9 mouse cellular contexts compared by ENCODE assay signal in genomic region chr8:80056331-80057070, GRCm38 (mm10). TPM values are rescaled to one million over a fixed set of nuclear protein-coding genes. Genes with fewer than 3 reads are reported as not detected.
DNase-seq lines count a peak whose midpoint lies in the region; ATAC-seq and TF ChIP-seq lines count a peak whose summit lies in the region.
"Had no signal": no experiment of that assay in that cellular context is flagged by ENCODE, and none has a peak within 500 bp of the region (broad histone marks: within the 10 kb centered on the region; RNA-seq: fewer than 3 reads in every experiment).

No protein-coding gene starts in this region.

- no peak for DNase-seq in lung, postnatal 25 days (ENCODE audit: low spot score)
- no peak for DNase-seq in forebrain, embryonic 14.5 days (ENCODE audit: low spot score)
- DNase-seq in limb, embryonic 14.5 days (ENCODE audit: low spot score), result no peak
- DNase-seq in left cerebral cortex, adult 8-10 months (ENCODE audit: low spot score in 2 of 2), result no peak
- DNase-seq: gastrocnemius, postnatal 25 days; lung, postnatal 36 days had no signal

- H3K9me3 ChIP-seq in lung, embryonic 16.5 days (ENCODE audit: control insufficient read depth, low read length), result no peaks in the 10 kb centered on the region
- H3K9me3 ChIP-seq in forebrain, embryonic 14.5 days (replicated peaks; ENCODE audit: control insufficient read depth, low read length), result no peaks in the 10 kb centered on the region
- no peaks in the 10 kb centered on the region for H3K9me3 ChIP-seq in limb, embryonic 14.5 days (ENCODE audit: control insufficient read depth, low read length)
- no peaks in the 10 kb centered on the region for H3K9me3 ChIP-seq in stomach, embryonic 15.5 days

- H3K9ac ChIP-seq in lung, embryonic 16.5 days (ENCODE audit: low read length), result peak overlapping the region; percentile 65
- no peak overlapping the region; the same call in 1 of the 2 replicates for H3K9ac ChIP-seq in forebrain, embryonic 14.5 days (ENCODE audit: low read length)
- peak overlapping the region; percentile 56 for H3K9ac ChIP-seq in limb, embryonic 14.5 days (ENCODE audit: low read depth, low read length, severe bottlenecking)
- H3K9ac ChIP-seq in stomach, embryonic 15.5 days, result no peak overlapping the region

- ATAC-seq in lung, embryonic 16.5 days (ENCODE audit: low read depth), result no peak
- no peak for ATAC-seq in forebrain, embryonic 14.5 days
- ATAC-seq in limb, embryonic 14.5 days (ENCODE audit: low FRiP score, low read depth), result no peak
- ATAC-seq in stomach, embryonic 15.5 days (ENCODE audit: insufficient read depth, low FRiP score, low read depth), result no peak
- no peak for ATAC-seq in activated CD4-positive, CD25-positive, alpha-beta regulatory T cell, adult 4 months

- H3K27ac ChIP-seq in lung, embryonic 16.5 days (ENCODE audit: low read length), result peak overlapping the region; percentile 36; the same call in 1 of the 2 replicates
- no peak overlapping the region for H3K27ac ChIP-seq in forebrain, embryonic 14.5 days (ENCODE audit: low read depth, low read length)
- no peak overlapping the region; the same call in 1 of the 2 replicates for H3K27ac ChIP-seq in limb, embryonic 14.5 days (replicated peaks; ENCODE audit: low read depth, low read length)
- no peak overlapping the region for H3K27ac ChIP-seq in stomach, embryonic 15.5 days

- no peak for TF ChIP-seq POLR2A in limb, embryonic 14.5 days (IDR thresholded peaks at IDR 0.05; ENCODE audit: borderline replicate concordance, extremely low read depth, insufficient read depth, insufficient read length)

- H3K27me3 ChIP-seq in lung, embryonic 16.5 days (ENCODE audit: control insufficient read depth, insufficient read depth, low read depth, low read length), result no peaks in the 10 kb centered on the region
- peaks cover 32% of the 10 kb centered on the region for H3K27me3 ChIP-seq in forebrain, embryonic 14.5 days (replicated peaks; ENCODE audit: control insufficient read depth, insufficient read depth, low read length)
- H3K27me3 ChIP-seq in limb, embryonic 14.5 days (ENCODE audit: control insufficient read depth, insufficient read depth, low read length), result peaks cover 7% of the 10 kb centered on the region; the same call in 1 of the 2 replicates
- no peaks in the 10 kb centered on the region for H3K27me3 ChIP-seq in stomach, embryonic 15.5 days (replicated peaks)

- WGBS in lung, embryonic 16.5 days, result 9% methylated on average over 13 of the region's 13 CpGs
- 3% methylated on average over 13 of the region's 13 CpGs for WGBS in forebrain, embryonic 14.5 days
- 11% methylated on average over 13 of the region's 13 CpGs for WGBS in limb, embryonic 14.5 days
- 10% methylated on average over 13 of the region's 13 CpGs for WGBS in stomach, embryonic 15.5 days

- H3K4me1 ChIP-seq in lung, embryonic 16.5 days (replicated peaks; ENCODE audit: control insufficient read depth, insufficient read depth, low read length), result peaks cover 9% of the 10 kb centered on the region; the same call in 1 of the 2 replicates
- peaks cover 16% of the 10 kb centered on the region for H3K4me1 ChIP-seq in forebrain, embryonic 14.5 days (ENCODE audit: control insufficient read depth, insufficient read depth, low read length)
- H3K4me1 ChIP-seq in limb, embryonic 14.5 days (ENCODE audit: control insufficient read depth, insufficient read depth, low read length), result peaks cover 8% of the 10 kb centered on the region
- 0 out of 2 replicates have a peak, but pooled peaks cover 7% of the 10 kb centered on the region for H3K4me1 ChIP-seq in stomach, embryonic 15.5 days

- peak overlapping the region; percentile 91 for H3K4me2 ChIP-seq in lung, embryonic 16.5 days (ENCODE audit: low read depth, low read length)
- H3K4me2 ChIP-seq in forebrain, embryonic 14.5 days (ENCODE audit: low read length), result peak overlapping the region; percentile 85
- peak overlapping the region; percentile 64 for H3K4me2 ChIP-seq in limb, embryonic 14.5 days (replicated peaks; ENCODE audit: low read depth, low read length, severe bottlenecking)
- H3K4me2 ChIP-seq in stomach, embryonic 15.5 days, result peak overlapping the region; percentile 91

- H3K4me3 ChIP-seq in lung, embryonic 16.5 days (ENCODE audit: low read length), result peak overlapping the region; percentile 68
- H3K4me3 ChIP-seq in forebrain, embryonic 14.5 days (ENCODE audit: low read depth, low read length), result peak overlapping the region; percentile 49
- H3K4me3 ChIP-seq in limb, embryonic 14.5 days (replicated peaks; ENCODE audit: low read length), result peak overlapping the region; percentile 40
- H3K4me3 ChIP-seq in stomach, embryonic 15.5 days (replicated peaks), result peak overlapping the region; percentile 54

- H3K36me3 ChIP-seq in lung, embryonic 16.5 days (ENCODE audit: control insufficient read depth, insufficient read depth, low read length), result no peaks in the 10 kb centered on the region
- no peaks in the 10 kb centered on the region for H3K36me3 ChIP-seq in forebrain, embryonic 14.5 days (ENCODE audit: control insufficient read depth, insufficient read depth, low read length)
- H3K36me3 ChIP-seq in limb, embryonic 14.5 days (ENCODE audit: control insufficient read depth, insufficient read depth, low read length), result no peaks in the 10 kb centered on the region
- H3K36me3 ChIP-seq in stomach, embryonic 15.5 days, result no peaks in the 10 kb centered on the region

RNA-seq across cellular contexts. Expression of gene Hhip, which starts 1.3 kb away (rescaled TPM):
- polyA plus RNA-seq in lung, embryonic 16.5 days (2015; fragmentation: Nextera tagmentation; extraction: Ambion mirVana), result 67.8 and 68.3 TPM in 2 replicates
- 0.88 and 1.2 TPM in 2 replicates for polyA plus RNA-seq in forebrain, embryonic 14.5 days (2014; fragmentation: Nextera tagmentation; extraction: Ambion mirVana)
- polyA plus RNA-seq in limb, embryonic 14.5 days (2012; rRNA removed), result 8.8 and 10.9 TPM in 2 replicates
- 18.3 and 20.4 TPM in 2 replicates for polyA plus RNA-seq in limb, embryonic 14.5 days (2014; fragmentation: Nextera tagmentation; extraction: Ambion mirVana)
- 15.4 and 16.7 TPM in 2 replicates for polyA plus RNA-seq in stomach, embryonic 15.5 days (2015; fragmentation: Nextera tagmentation; extraction: Ambion mirVana)
- total RNA-seq in left cerebral cortex, adult 8-10 months (2022), result 1 to 10 TPM; 5.7 to 7.8 (median 7.2) TPM
- under 1 TPM in 1 of 2 experiments, not detected in 1; 0.04 TPM for polyA plus RNA-seq in activated CD4-positive, CD25-positive, alpha-beta regulatory T cell, adult 4 months (2017; shearing (Covaris generic))

Comparison
In these comparisons a context has a peak if more than half of its experiments do, and no peak if none do; other contexts are left out.
1. H3K9ac ChIP-seq: peak in lung, embryonic 16.5 days (single experiment) and limb, embryonic 14.5 days (single experiment); none in forebrain, embryonic 14.5 days (single experiment) and stomach, embryonic 15.5 days (single experiment).
2. Peak in every context shown above with its lines, with median percentiles within 50 percentile points of each other: H3K4me2 ChIP-seq and H3K4me3 ChIP-seq.